Mouse (Mus musculus) retina, postnatal 1 day (tissue): Measurements from ENCODE around the gene Rbm38.

Experiments
- DNase-seq: peaks from one replicate; pipeline ENCODE4 v3.0.0-alpha.2; 2012

Rbm38 gene

DNA sequence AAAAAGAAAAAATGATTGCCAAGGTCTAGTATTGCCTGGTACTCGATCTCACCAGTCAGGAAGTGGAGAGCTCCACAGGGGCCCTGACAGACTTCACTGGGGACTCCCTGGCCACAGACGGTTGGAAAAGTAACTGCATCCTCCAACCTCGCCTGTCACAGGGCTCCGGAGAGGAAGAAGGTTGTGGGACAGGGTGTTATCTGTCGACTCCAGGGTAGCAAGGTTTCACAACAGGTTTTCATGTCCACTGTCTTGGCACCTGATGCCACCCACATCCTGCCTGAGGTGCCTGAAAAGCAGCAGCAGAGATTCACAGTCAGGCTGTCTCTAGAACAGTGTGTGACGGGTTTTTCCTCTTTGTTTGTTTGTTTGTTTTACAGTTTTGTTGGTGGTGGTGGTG lies 2.4 kb upstream of the Rbm38 start:
- no peak for DNase-seq

DNA sequence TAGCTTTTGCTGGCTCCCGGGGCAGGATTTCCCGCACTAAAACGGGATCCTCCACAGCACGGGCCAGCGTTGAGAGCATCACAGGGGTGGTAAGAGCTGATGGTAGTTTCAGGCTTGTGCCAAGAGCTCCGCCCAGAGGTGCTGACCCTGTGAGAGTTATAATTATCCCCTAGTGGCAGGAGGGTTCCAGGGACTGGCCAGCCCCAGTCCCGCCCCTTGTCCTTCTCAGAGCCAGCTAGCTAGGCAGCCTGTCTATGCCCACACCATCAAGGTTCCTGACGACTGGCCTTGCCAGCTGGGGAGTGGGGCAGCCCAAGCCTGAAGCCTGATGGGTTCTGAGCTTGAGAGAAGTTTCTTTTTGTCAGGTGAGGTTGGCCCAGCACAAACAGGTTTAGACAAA lies 1.7 kb upstream of the Rbm38 start:
- peak; percentile 60 for DNase-seq

DNA sequence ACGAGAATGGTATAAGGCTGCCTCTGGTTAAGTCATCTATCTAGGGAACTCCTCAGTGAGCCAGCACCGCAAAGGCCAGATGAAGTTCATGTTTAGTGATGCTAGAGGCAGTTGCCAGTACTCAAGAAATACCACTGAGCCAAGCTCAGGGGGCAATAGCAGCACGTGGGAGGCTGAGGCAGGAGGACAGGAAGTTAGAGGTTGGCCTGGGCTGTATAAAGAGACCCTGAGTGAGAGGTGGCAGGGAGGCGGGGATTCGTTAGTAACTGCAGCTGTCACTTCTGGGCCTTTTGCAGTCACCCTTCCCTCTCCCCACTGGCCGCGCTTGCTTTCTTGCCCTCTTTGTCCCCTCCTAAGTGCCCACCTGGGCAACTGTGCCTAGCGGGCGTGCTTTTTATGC lies 976 bp upstream of the Rbm38 start:
- DNase-seq, result no peak

DNA sequence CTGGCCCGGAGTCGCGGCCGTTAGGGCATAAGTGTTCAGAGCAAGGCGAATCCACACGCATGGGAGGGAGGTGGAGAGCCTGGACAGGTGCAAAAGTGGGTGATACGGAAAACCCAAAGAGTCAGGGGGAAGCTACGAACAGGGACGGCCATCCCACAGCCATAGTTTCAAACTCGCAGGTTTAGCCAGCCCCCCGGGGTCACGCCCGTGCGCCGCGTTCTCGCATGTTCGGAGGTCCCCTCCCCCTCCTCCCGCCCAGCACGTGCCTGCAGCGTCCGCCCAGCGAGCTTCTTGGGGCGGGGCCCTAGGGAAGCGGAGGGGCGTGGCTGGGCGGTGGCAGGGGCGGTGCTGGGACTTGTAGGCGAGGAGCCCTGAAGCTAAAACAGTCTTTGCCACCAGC lies 508 bp upstream of the Rbm38 start:
- DNase-seq, result peak; percentile 91

DNA sequence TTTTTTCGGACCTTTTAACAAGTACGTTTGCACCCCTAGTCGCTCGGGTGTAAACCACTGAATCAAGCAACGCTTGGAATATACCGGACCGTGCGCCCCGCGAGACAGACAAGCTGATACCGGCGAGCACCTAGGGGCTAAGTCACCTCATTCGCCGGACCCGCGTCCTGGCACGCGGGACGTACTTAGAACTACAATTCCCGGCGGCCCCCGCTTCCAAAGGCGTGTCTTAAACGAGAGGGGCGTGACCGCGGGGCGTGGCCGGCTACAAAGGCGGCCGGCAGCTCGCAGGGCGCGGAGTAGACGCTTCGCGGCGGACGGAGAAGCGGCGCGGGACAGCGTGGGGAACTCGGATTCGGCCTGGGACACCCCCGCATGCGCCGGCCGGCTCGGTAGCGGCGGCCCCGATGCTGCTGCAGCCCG lies 1.3 kb downstream of the Rbm38 start:
- peak; percentile 93 for DNase-seq

DNA sequence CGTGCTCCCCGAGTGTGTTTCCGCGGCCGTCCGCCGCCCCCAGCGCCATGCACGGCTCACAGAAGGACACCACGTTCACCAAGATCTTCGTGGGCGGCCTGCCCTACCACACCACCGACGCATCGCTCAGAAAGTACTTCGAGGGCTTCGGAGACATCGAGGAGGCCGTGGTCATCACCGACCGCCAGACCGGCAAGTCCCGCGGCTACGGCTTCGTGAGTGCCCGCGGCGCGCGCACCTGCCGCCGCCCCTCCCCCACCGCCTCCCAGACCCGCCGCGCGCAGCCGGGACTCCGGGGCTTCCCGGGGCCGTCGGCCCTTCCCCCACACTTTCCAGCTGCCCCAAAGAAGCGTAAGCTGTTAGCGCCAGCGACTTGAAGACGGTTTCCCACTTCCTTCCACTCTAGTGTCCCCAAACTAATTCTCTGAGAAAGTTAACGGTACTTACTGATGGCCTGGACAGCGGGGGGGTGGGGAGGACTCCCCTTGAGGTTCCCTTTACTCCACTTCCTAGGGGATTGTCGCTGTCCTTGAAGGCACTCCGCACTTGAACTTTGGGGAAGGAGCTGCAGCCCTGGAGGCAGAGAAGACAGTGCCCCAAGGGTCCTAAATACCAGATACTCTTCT lies 1.9 kb downstream of the Rbm38 start:
- peak; percentile 78 for DNase-seq

DNA sequence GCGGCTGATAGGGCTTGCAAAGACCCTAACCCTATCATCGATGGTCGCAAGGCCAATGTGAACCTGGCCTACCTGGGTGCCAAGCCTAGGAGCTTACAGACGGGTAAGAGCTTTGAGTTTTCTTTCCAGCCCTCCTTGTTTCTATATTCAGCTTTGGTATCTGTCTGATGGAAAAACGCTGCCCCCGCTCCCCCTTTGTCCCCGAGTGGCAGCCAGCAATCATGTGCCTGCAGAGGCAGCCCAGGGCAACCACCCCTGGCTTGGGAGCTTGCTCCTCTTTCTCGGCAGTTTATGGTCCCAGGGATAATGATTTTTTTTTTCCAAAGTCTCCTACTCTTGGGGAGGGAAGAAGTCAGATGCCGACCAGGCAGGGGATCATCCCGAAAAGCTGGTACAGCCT lies 2.5 kb downstream of the Rbm38 start:
- DNase-seq, result no peak

DNA sequence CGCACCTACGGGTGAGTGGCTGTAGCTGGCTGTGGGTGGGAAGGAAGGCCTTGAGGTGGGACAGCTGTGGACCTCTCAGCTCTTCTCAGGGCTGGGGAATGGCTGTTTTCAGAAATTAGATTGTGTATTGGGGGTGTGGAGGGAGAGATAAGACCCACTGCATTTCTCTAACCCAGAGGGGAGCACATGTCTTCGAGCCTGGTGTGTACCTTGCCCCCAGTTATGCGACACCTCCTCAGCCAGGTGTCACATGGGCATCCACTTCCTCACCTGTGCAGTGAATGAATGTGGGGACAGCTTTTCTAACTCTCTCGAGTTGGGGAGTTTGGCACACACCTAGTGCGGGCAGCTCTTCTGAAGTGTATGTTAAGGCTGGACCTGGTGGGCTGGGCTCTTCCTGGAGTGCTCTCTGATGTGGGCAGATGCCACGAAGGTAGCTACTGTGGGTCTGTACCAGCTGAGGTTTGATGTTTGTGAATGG lies 3.1 kb downstream of the Rbm38 start:
- DNase-seq, result no peak

DNA sequence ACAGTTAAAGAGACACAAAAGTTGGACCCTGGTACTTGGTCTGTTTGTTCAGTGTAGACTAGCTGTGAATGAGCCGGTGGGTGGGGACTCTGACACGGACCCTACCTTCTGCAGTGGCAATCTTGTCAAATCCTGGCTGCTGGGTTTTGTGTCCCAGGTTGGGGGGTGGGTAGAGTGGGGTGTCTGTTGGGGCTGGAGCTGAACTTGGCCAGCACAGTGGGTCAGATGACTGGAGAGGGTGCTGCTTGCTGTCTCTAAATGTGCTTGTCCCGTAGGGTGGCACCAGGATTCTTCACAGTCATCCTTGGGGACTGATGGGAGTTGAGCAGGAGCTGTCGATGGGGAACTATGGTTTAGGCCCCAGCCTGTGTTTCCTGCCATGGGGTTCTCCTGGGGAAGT lies 3.7 kb downstream of the Rbm38 start:
- DNase-seq, result no peak

DNA sequence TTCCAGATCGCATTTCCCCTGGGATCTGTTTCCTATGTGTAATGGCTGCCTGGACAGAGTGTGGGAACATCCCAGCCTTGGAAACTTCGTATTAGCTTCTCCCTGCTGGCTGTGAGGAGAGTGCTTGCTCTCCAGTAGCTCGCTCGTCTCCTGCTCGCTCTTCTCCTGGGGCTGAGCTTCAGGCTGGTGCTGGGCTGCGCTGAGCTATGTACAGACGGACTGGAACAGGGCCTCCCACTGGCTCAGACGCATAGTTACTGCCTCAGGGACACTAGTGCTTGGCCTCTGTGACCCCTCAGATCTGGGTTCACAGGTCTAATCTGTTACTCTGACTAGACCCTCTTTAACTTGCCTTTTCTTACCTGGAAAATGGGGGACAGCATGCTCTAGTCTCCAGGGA lies 4.1 kb downstream of the Rbm38 start:
- no peak for DNase-seq

DNA sequence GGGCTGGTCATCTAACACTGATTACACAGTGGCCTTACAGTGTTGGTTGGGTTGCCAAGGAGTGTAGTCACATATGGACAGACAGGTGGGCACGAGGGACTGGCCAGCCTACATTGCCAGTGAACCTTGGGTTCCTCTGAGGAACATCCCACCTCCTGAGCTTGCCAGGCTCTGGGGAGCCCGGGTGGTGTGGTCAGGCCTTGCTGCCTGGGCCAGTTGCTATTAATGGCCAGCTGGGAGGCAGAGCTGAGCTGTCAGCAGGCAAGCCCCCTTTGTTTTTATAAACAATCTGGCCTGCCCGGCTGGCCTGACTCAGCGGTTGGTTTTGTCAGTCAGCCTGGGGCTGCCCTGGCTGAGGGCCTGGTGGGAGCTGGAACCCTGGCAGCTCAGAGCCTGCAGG lies 4.6 kb downstream of the Rbm38 start:
- peak; percentile 32 for DNase-seq

DNA sequence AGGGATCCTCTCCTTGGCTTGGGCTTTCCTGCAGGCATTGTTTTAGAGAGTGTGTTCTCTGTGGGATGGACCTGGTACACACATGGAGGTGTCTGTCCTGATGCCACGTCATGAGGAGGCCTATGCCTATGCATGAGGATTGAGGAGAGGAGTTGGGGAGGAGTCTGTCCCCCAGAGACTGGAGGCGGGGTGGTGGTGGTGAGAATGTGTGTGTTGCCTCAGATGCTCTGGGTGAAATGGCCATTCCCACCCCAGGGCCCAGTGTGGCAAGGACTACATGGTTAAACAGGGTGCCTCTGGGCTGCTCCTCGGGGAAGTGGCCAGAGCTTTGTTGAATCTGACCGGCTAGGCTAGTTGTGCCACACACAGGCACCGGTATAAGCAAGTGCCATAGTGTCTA lies 6.0 kb downstream of the Rbm38 start:
- DNase-seq, result no peak

DNA sequence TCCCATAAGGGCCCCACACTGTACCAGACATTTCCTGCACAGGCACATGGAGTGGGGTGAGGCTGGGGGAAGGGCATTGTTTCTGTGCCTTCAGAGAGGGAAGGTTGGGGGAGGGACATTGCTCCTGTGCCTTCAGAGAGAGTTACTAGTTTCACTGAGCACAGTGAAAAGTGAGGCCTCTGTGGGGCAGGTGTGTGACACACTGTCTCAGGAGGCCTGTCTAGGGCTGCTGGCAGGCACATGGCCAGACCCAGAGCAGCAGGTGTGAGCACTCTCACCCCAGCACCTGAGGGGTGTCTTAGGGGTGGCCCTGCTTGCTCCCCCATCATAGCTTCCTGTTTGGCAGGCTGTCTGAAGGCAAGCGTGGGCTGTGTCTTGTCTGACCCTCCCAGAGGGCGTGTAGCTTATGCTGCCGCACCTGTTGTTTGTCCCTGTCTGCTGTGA lies 6.4 kb downstream of the Rbm38 start:
- no peak for DNase-seq

DNA sequence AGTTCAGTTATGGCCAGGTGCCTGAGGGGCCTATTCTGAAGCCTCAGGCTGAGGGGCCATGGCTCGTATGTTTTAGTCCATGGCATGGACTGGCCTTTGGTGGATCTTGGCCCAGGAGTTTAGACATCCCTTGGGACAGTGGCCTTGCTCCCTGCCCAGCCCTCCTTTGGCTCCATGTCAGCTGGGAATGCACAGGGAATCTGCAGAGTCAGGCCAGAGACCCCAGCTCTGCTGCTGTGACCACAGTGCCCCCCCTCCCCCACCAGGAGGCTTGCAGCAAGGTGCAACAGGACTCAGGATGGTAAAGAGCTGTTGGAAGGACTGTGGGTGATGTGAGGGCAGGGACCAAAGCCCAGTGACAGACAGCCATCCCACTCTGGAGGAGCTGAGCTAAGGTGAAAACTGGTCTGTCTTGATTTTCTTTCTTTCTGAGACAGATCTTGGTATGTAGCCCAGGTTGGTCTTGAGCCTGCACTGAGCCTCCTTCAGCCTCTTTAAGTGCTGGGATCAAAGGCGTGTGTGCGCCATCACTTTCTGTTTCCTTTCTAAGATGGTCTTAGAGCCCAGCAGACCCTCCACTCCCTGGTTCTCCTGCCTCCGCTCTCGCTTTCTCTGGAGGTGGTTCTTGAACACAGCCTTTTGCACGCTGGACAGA lies 7.0 kb downstream of the Rbm38 start:
- DNase-seq, result no peak

DNA sequence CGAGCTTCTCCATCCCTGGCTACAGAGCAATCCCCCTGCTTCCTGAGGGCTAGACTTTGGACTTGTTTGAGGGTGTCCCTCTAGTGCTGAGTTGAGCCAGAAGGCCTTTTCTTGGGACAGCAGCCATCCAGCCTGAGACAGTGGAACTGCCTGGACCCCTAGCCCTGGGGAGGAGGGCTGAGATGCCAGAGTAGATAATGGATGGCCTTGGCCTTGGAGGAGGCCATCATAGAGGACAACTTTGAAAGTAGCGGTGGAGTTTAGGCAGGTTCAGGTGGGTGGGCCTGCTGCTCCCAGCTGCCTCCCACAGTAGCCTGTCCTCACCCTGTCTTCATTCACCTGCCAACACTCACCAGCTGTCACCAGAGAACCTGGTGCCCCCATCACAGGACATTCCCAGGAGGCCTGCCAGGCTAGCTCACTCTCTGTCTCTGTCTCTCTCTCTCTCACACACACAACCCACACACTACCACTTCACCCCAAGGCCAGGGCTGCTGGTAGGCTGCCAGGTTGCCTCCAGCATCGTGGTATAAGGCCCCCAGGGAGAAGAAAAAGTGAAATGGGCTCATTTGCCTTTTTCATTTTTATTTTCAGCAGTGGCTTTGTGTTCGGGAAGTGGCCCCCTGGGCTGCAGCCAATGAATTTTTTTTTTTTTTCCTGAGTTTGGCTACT lies 7.7 kb downstream of the Rbm38 start:
- no peak for DNase-seq

DNA sequence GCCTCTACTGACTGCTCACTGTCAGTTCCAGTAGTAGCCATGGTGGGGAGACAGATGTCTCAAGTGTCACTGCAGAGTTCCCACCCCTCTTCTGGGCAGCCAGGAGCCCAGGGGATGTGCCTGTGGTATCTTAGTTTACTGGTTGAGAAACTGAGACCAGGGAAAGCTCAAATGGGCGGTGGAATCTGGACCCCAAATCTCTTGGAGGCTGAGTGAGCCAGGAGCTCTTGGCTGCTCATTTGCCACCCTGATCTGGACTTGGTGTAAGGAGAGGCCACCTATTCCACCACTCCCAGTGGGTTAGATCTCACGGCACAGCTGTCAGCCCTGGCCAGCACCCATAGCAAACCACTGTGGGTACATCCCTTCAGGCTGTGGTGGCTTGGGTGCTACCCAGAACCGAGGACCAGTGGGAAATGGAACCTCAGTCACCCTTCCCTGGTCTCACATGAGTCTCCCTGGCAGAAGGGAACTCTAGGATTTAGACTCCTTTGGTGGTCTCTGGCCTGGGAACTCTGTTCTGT lies 8.3 kb downstream of the Rbm38 start:
- DNase-seq, result no peak

DNA sequence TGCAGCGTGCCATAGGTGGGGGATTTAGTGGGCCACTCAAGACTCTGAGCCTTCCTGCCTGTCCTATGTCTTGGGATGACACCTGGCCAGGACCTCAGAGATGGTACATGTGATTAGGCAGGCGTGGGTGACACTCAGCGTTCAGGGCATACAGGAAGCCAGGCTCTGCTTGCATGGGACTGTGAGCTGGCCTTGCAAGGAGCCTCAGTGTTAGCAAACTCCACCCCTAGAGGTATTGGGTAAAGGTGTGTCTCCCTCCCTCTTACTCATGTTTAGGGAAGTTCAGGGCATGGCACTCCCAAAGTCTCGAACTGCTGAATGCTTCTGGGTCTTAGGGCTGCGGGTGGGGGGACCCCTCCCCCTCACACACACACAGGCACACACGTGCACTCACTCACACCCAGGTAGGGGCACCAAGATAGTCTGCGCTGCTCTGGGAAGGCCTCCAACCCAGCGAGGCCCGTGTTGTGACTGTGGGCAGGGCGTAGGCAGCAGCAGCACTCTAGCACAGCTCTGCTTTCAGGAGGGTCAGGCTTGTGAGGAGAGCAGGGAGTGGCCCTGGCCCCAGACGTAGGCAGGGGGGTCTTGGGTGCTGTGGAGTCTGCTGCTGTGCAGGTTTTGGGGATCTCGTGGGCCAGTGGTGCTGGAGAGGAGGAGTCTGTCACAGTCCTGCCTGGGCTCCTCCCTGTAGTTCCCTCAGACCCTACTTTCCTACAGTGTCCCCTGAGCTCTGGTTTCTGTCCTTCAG lies 10.5 kb downstream of the Rbm38 start:
- DNase-seq, result no peak

DNA sequence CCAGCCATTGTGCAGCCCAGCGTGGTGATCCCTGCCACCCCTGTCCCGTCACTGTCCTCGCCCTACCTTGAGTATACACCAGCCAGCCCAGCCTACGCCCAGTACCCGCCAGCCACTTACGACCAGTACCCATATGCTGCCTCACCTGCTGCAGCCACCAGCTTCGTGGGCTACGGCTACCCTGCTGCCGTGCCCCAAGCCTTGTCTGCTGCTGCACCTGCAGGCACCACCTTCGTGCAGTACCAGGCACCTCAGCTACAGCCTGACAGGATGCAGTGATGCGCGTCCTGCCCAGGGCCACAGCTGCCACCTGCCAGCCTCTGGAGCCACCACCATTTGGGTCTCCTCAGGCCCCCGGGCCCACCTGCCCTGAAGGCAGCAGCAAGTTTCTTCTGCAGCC lies 13.2 kb downstream of the Rbm38 start:
- DNase-seq, result no peak

DNA sequence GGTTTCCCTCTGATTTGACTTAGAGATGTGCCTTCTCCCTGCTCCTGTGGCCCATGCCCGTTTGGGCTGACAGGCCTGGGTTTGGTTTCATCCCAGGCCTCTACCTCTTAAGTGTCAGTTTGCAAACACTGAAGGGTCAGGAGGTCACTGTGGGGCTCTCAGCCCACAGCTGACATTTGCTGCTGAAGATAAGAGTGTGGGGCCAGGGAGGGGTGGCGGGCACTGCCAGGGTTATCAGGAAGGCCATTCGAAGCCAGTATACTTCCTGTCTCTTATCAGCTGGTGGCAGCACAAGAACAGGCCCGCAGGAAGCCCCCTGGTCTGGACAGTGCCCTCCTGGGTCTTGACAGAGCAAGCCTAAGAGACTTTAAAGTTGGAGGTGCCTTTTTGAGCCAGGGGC lies 14.7 kb downstream of the Rbm38 start:
- no peak for DNase-seq

DNA sequence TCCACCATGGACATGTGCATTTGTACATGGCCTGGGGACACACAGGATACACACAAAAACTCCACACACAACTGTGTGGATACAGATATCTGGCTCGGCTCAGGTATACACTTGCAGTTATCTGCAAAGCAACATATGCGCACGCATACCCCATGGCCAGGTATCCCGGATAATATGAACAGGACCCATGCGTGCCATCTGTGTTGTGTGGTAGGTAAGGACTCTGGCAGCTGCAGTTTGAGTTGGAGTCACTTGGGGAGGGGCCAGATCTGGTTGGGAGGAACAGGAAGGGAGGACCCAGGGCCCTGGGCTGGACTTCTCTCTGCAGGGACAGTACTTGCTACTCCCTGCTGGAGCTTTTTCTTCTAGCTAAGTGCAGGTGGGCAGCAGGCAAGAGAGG lies 15.4 kb downstream of the Rbm38 start:
- DNase-seq, result no peak

DNA sequence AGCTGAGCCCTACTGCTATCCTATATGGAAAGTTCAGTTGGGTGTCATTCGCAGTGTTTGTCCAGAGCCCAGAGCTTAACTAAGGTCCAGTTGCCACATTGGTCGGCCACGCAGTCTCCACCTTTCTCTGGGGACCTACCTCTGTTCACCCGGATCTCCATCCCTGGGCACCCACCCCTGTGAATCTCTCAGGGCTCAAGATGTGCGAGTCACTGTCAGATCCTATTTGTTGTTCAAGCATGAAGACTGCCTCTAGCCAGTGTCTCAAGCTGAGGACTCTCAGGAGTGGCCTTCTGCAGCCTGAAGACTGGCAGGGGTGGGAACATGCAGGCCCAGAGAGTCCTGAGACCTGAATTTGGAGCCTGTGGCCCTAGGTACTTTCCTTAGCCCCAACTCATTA lies 15.8 kb downstream of the Rbm38 start:
- DNase-seq, result peak; percentile 49

DNA sequence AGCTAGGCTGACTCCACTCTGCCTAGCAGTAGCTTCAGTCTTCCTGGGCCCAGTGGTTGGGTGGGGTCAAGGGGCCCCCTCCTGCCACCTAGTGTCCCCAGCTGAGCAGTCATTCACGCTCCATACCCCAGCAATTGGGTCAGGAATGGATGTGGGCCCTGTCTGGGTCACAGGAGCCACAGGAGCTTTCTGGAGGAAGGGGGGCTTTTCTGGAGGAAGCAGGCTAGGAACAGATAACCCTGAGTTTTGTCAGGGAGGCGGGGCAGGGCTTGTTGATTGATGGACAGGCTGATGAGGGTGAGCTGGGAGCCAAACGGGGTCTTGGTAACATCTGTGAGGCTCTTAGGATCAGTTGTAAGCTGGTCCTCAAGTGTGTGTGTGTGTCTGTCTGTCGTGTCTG lies 16.3 kb downstream of the Rbm38 start:
- DNase-seq, result no peak

DNA sequence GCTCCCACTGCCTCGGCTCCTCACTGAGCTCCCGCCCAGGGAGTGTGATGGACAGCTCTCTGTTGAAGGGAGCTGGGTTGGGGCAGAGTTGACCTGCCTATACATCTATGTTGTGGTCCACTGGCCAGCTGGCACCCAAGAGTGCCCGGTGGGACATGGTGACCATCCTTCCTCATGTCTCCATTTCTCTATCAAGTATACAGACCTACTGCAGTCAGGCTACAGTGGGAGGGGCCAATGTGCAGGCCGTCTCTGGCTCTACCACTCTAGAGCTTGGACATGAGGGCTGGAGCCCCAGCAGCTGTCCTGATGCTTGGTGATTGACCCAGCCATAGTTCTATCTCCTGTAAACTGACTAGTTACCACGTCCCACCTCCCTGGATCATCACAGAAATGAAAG lies 17.0 kb downstream of the Rbm38 start:
- DNase-seq, result no peak
